Mouse (Mus musculus): ENCODE results near the gene Trpc5os.

GRCm38 (mm10) chrX:144408036-144408435, 48.3 kb upstream of the Trpc5os start:
- no peak for TF ChIP-seq CTCF (IDR thresholded peaks at IDR 0.05; ENCODE audit: borderline replicate concordance, insufficient read depth, low read length)
- TF ChIP-seq POLR2A (IDR thresholded peaks at IDR 0.05; ENCODE audit: low read depth, low read length), result no peak
